Mouse (Mus musculus): ENCODE results near the gene Olfr596.
"Not testable (repeated sequence)": the region's sequence is repeated elsewhere in the genome, so short reads cannot be mapped to it uniquely, and the experiment has no call there.

Gene Olfr596

GRCm38 (mm10) chr7:103305348-103305747, at the start of gene Olfr596:
Gene Olfr596, plus strand, starts transcription at chr7:103305648.
- not testable (repeated sequence) for DNase-seq (ENCODE audit: low spot score)

GRCm38 (mm10) chr7:103316015-103316414, 10.6 kb downstream of the Olfr596 start, which contains the start of gene Olfr597:
Gene Olfr597, plus strand, starts transcription at chr7:103316315.
- DNase-seq (ENCODE audit: low spot score): not testable (repeated sequence)

GRCm38 (mm10) chr7:103323268-103323667, 17.8 kb downstream of the Olfr596 start, which contains the start of gene Olfr598:
Gene Olfr598, plus strand, starts transcription at chr7:103323568.
- no peak for DNase-seq (ENCODE audit: low spot score)

- no peak for DNase-seq (ENCODE audit: low spot score)
These were observed 30.2 kb downstream of the Olfr596 start, which contains the start of gene Olfr599 for GRCm38 (mm10) chr7:103335617-103336016. Gene Olfr599, plus strand, starts transcription at chr7:103335917.

GRCm38 (mm10) chr7:103349569-103349968, 44.1 kb downstream of the Olfr596 start, which contains the start of gene Olfr600:
Gene Olfr600, minus strand, starts transcription at chr7:103349669.
- DNase-seq (ENCODE audit: low spot score): no peak
